Mouse (Mus musculus) neural tube, embryonic 14.5 days (tissue): ENCODE results near the gene Pex16. TPM values are rescaled to one million over a fixed set of nuclear protein-coding genes. Genes with fewer than 3 reads are reported as not detected.

ENCODE experiments used
- ATAC-seq: fragments of 200-750 bp; cut with Nextera tagmentation; 2 replicates; pipeline ENCODE4 v1.8.0; 2017; ENCODE audit warnings: low read depth, mild to moderate bottlenecking, moderate TSS enrichment, moderate library complexity
- H3K27ac ChIP-seq: fragments of 300-500 bp; sonication (generic); 2 replicates; pipeline ENCODE4 v1.5.1; 2014; ENCODE audit warnings: low read depth, mild to moderate bottlenecking, control low read depth, low read length, moderate library complexity, mixed read lengths
- H3K27me3 ChIP-seq: fragments of 300-500 bp; sonication (generic); 2 replicates; pipeline ENCODE4 v1.6.1; 2014; ENCODE audit warnings: low read length; ENCODE audit not compliant: control insufficient read depth, insufficient read depth
- H3K36me3 ChIP-seq: fragments of 300-500 bp; sonication (generic); 2 replicates; pipeline ENCODE4 v1.6.1; 2014; ENCODE audit warnings: low read length, mixed read lengths; ENCODE audit not compliant: control insufficient read depth, insufficient read depth
- H3K4me1 ChIP-seq: fragments of 300-500 bp; sonication (generic); 2 replicates; pipeline ENCODE4 v1.6.1; 2014; ENCODE audit warnings: low read length; ENCODE audit not compliant: control insufficient read depth, insufficient read depth
- H3K4me2 ChIP-seq: fragments of 300-500 bp; sonication (generic); 2 replicates; pipeline ENCODE4 v1.6.1; 2014; ENCODE audit warnings: mild to moderate bottlenecking, low read depth, low read length, control low read depth
- H3K4me3 ChIP-seq: fragments of 300-500 bp; sonication (generic); 2 replicates; pipeline ENCODE4 v1.5.1; 2014; ENCODE audit warnings: low read depth, low read length, control low read depth, mixed read lengths
- H3K9ac ChIP-seq: fragments of 300-500 bp; sonication (generic); replicated peaks from 2 replicates; pipeline ENCODE4 v1.6.1; 2014; ENCODE audit warnings: low read depth, mild to moderate bottlenecking, control low read depth, low read length, mixed read lengths
- H3K9me3 ChIP-seq: fragments of 300-500 bp; sonication (generic); 2 replicates; pipeline ENCODE4 v1.6.1; 2016; ENCODE audit warnings: low read length; ENCODE audit not compliant: control insufficient read depth
- WGBS: fragments of 180-500 bp; shearing (Covaris S2); extraction: QIAGEN DNeasy Blood & Tissue Kit; methylation state at CpG from one replicate; pipeline ENCODE4 v1.1.7; 2014; 5-methylcytosine and 5-hydroxymethylcytosine counted together
- polyA plus RNA-seq: library from polyadenylated mRNA; unstranded; fragments of >200 nt; fragmentation: Nextera tagmentation; extraction: Ambion mirVana; gene quantifications from 2 replicates; pipeline ENCODE4 v1.2.1, GENCODE M21; 2014

Gene Pex16
- polyA plus RNA-seq, 1 experiment from 2014 or later = 37.0 TPM

GRCm38 (mm10) chr2:92362571-92363228 is 11.8 kb upstream of the Pex16 start:
- H3K36me3 ChIP-seq = peaks cover 26% of the 10 kb centered on the region
- H3K9ac ChIP-seq = no peak overlapping the region
- H3K4me2 ChIP-seq = no peak overlapping the region
- no peak overlapping the region for H3K27ac ChIP-seq
- ATAC-seq = no peak
- no peaks in the 10 kb centered on the region for H3K9me3 ChIP-seq
- no peaks in the 10 kb centered on the region for H3K4me1 ChIP-seq
- H3K4me3 ChIP-seq = no peak overlapping the region
- H3K27me3 ChIP-seq = no peaks in the 10 kb centered on the region
- 94% methylated on average over 6 of the region's 6 CpGs for WGBS

GRCm38 (mm10) chr2:92364086-92364485 is 10.4 kb upstream of the Pex16 start:
- peaks cover 12% of the 10 kb centered on the region for H3K36me3 ChIP-seq
- H3K27ac ChIP-seq = no peak overlapping the region
- H3K27me3 ChIP-seq = no peaks in the 10 kb centered on the region
- H3K9ac ChIP-seq = no peak overlapping the region
- H3K9me3 ChIP-seq = no peaks in the 10 kb centered on the region
- H3K4me1 ChIP-seq = no peaks in the 10 kb centered on the region
- no peak overlapping the region for H3K4me2 ChIP-seq
- ATAC-seq = no peak
- 93% methylated on average over 4 of the region's 4 CpGs for WGBS
- no peak overlapping the region for H3K4me3 ChIP-seq

GRCm38 (mm10) chr2:92365568-92365967 is 8.9 kb upstream of the Pex16 start:
- 0 out of 2 replicates have a peak, but pooled peaks cover 3% of the 10 kb centered on the region for H3K4me1 ChIP-seq
- no peak overlapping the region for H3K4me2 ChIP-seq
- no peaks in the 10 kb centered on the region for H3K9me3 ChIP-seq
- no peak overlapping the region for H3K9ac ChIP-seq
- H3K27me3 ChIP-seq = peaks cover 4% of the 10 kb centered on the region; the same call in 1 of the 2 replicates
- 93% methylated on average over 10 of the region's 10 CpGs for WGBS
- no peak overlapping the region for H3K4me3 ChIP-seq
- peaks cover 4% of the 10 kb centered on the region for H3K36me3 ChIP-seq
- ATAC-seq = no peak
- H3K27ac ChIP-seq = no peak overlapping the region

GRCm38 (mm10) chr2:92367383-92368029 is 7.0 kb upstream of the Pex16 start:
- H3K4me1 ChIP-seq = 0 out of 2 replicates have a peak, but pooled peaks cover 6% of the 10 kb centered on the region
- H3K27ac ChIP-seq = no peak overlapping the region
- no peak overlapping the region for H3K9ac ChIP-seq
- H3K9me3 ChIP-seq = no peaks in the 10 kb centered on the region
- no peak overlapping the region for H3K4me2 ChIP-seq
- WGBS = 38% methylated on average over 20 of the region's 20 CpGs
- peaks cover 11% of the 10 kb centered on the region; the same call in 1 of the 2 replicates for H3K27me3 ChIP-seq
- no peak overlapping the region for H3K4me3 ChIP-seq
- H3K36me3 ChIP-seq = peaks cover 4% of the 10 kb centered on the region; the same call in 1 of the 2 replicates
- no peak for ATAC-seq

GRCm38 (mm10) chr2:92370375-92370774 is 4.1 kb upstream of the Pex16 start:
- Histone ChIP-seq H3K4me3 (peak overlapping the region; percentile 25), H3K9ac (peak overlapping the region; percentile 42; the same call in 1 of the 2 replicates), H3K4me1 (0 out of 2 replicates have a peak, but pooled peaks cover 6% of the 10 kb centered on the region), H3K27ac (no peak overlapping the region), H3K27me3 (peaks cover 11% of the 10 kb centered on the region; the same call in 1 of the 2 replicates), H3K4me2 (peak overlapping the region; percentile 40), H3K36me3 (peaks cover 4% of the 10 kb centered on the region; the same call in 1 of the 2 replicates), H3K9me3 (no peaks in the 10 kb centered on the region)
- ATAC-seq = no peak
- WGBS = 18% methylated on average over 19 of the region's 19 CpGs

- Histone ChIP-seq H3K9ac (peak overlapping the region; percentile 42; the same call in 1 of the 2 replicates), H3K4me2 (peak overlapping the region; percentile 40), H3K36me3 (peaks cover 3% of the 10 kb centered on the region; the same call in 1 of the 2 replicates), H3K27ac (no peak overlapping the region), H3K9me3 (no peaks in the 10 kb centered on the region), H3K4me1 (peaks cover 12% of the 10 kb centered on the region), H3K4me3 (peak overlapping the region; percentile 25), H3K27me3 (peaks cover 11% of the 10 kb centered on the region; the same call in 1 of the 2 replicates)
- 4% methylated on average over 43 of the region's 45 CpGs for WGBS
- no peak for ATAC-seq
Observed at GRCm38 (mm10) chr2:92370821-92371805, 3.4 kb upstream of the Pex16 start.

- Histone ChIP-seq H3K9me3 (no peaks in the 10 kb centered on the region), H3K36me3 (no peaks in the 10 kb centered on the region), H3K27me3 (peaks cover 11% of the 10 kb centered on the region; the same call in 1 of the 2 replicates), H3K4me1 (peaks cover 17% of the 10 kb centered on the region), H3K27ac (no peak overlapping the region), H3K4me2 (no peak overlapping the region), H3K9ac (no peak overlapping the region), H3K4me3 (no peak overlapping the region)
- WGBS = 17% methylated on average over 10 of the region's 10 CpGs
- ATAC-seq = no peak
Observed at GRCm38 (mm10) chr2:92371971-92372690, 2.3 kb upstream of the Pex16 start.

- peaks cover 17% of the 10 kb centered on the region for H3K4me1 ChIP-seq
- H3K4me2 ChIP-seq = no peak overlapping the region
- H3K27ac ChIP-seq = no peak overlapping the region
- ATAC-seq = no peak
- no peaks in the 10 kb centered on the region for H3K9me3 ChIP-seq
- peaks cover 11% of the 10 kb centered on the region; the same call in 1 of the 2 replicates for H3K27me3 ChIP-seq
- no peak overlapping the region for H3K4me3 ChIP-seq
- no peak overlapping the region for H3K9ac ChIP-seq
- 31% methylated on average over 9 of the region's 9 CpGs for WGBS
- H3K36me3 ChIP-seq = no peaks in the 10 kb centered on the region
Observed at GRCm38 (mm10) chr2:92372767-92373436, 1.6 kb upstream of the Pex16 start.
